Mouse (Mus musculus): ENCODE results near the gene Mc1r. TPM values are rescaled to one million over a fixed set of nuclear protein-coding genes. Genes with fewer than 3 reads are reported as not detected.

The Mc1r gene
- polyA plus RNA-seq (2014; fragmentation: Nextera tagmentation; extraction: Ambion mirVana), result 0.20 TPM in 1 of 2 replicates, not detected in the other

DNA sequence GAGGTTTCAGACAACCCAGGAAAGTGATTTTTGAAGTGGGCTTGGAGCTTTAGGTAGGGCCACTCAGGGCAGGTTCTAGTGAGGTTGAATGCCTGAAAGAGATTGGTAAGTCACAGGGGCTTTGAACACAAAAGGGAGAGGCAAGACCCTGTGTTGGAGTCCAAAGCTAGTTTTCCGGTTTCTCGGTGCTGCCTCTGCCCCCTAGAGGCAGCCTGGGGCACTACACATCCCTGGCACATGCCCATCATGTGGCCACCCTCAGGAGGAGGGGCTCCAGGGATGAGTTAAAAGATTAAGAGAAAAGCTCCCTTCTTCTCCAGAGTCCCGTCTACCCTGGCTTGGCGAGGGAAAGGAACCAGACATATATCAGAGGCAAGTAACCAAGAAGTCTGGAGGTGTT lies at the start of gene Mc1r:
Gene Mc1r, plus strand, starts transcription at position 322 of the 400 bp plus-strand sequence.
- Histone ChIP-seq H3K9me3 (ENCODE audit: control insufficient read depth, low read length) (no peaks in the 10 kb centered on the region), H3K36me3 (ENCODE audit: control insufficient read depth, insufficient read depth, low read length) (no peaks in the 10 kb centered on the region; the same call in 1 of the 2 replicates), H3K27ac (ENCODE audit: low read depth, low read length) (0 out of 2 replicates have a peak within 1 kb of the TSS, but pooled peaks have one; percentile 9), H3K4me1 (ENCODE audit: control insufficient read depth, insufficient read depth, low read length) (no peaks in the 10 kb centered on the region; the same call in 1 of the 2 replicates), H3K27me3 (ENCODE audit: control insufficient read depth, insufficient read depth, low read length) (peaks cover 5% of the 10 kb centered on the region), H3K4me3 (ENCODE audit: low read depth, low read length) (no peak within 1 kb of the TSS), H3K4me2 (ENCODE audit: low read depth) (no peak within 1 kb of the TSS), H3K9ac (ENCODE audit: low read length) (no peak within 1 kb of the TSS)
- peak; percentile 69 for DNase-seq (ENCODE audit: low spot score)
- ATAC-seq (ENCODE audit: insufficient read depth, low FRiP score, low TSS enrichment), result no peak
- 10% methylated on average over 4 of the region's 4 CpGs for WGBS

DNA sequence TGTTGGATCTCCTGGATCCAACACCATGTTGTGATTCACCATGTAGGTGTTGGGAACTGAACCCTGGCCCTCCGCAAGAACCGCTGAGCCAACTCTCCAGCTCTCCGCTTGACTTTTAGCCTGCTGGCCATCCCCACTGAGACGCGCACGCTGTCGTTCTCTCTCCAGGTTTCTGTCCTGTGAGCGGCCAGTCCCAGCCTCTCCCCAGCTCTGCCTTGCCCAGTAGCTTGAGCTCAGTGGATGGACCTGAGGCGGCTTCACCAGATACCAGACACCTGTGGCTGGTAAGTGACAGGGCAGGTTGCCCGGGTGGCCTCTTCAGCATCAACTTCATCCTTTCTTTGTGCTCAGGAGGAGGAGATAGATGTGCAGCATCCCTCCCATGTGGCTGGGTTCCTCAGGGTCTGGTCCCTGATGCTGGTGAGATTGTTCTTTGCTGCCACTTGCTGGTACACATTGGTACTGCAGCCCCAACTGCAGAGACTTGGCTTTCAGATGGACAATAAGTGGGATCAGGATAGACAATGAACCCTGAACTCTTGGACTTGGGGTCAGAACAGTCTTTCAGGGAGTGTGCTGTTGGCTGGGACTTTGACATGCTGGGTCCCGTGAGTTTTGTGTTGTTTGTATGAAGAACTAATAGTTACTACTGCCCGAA lies 45.7 kb upstream of the Mc1r start:
- H3K27me3 ChIP-seq (ENCODE audit: control insufficient read depth, insufficient read depth, low read length), result no peaks in the 10 kb centered on the region
- ATAC-seq (ENCODE audit: insufficient read depth, low FRiP score, low TSS enrichment), result peak; percentile 50; the same call in 1 of the 2 replicates
- H3K9me3 ChIP-seq (ENCODE audit: control insufficient read depth, low read length), result no peaks in the 10 kb centered on the region
- 55% methylated on average over 12 of the region's 12 CpGs for WGBS
- H3K9ac ChIP-seq (ENCODE audit: low read length), result no peak overlapping the region
- no peaks in the 10 kb centered on the region for H3K4me1 ChIP-seq (ENCODE audit: control insufficient read depth, insufficient read depth, low read length)
- H3K4me3 ChIP-seq (ENCODE audit: low read depth, low read length), result no peak overlapping the region
- H3K36me3 ChIP-seq (ENCODE audit: control insufficient read depth, insufficient read depth, low read length), result no peaks in the 10 kb centered on the region
- no peak overlapping the region for H3K4me2 ChIP-seq (ENCODE audit: low read depth)
- peak; percentile 85 for DNase-seq (ENCODE audit: low spot score)
- H3K27ac ChIP-seq (ENCODE audit: low read depth, low read length), result no peak overlapping the region

DNA sequence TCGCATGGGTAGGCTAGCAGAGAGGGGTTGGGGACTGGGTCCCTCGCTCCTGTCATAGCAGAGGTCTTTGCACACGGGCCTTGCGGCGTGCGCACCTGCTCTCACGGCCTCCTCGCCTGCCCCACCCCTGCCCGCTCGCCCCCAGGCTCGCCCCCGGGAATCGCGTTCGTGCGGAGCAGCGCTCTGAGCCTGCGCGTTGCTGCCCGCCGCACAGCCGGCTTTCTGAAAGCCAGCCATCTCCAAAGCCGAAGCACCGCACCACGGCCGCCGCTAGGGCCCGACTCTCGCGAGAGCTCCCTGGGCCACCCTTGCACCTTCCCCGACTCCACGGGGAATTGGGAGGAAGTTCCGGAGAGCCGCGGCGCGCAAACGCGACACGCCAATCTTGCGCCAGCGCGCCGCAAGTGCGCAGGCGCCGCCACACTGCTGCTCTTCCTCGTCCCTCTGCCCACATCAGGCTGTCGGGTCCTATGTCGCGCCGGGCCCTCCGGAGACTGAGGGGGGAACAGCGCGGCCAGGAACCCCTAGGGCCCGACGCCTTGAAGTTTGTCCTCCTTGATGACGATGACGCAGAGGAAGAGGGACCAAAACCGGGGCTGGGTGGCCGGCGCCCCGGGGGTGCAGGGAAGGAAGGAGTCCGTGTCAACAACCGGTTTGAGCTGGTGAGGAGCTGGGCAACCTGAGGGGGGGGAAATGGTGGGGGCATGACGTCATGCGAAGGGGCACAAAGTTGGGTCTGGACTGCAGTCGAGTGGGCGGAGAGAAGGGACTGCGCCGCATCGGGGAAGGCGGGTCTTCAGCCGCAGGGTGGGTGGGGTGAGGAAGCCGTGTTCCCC lies 33.3 kb upstream of the Mc1r start, which contains the start of gene Tcf25:
Gene Tcf25, plus strand, starts transcription at position 351 of the 836 bp plus-strand sequence.
- Histone ChIP-seq H3K4me1 (ENCODE audit: control insufficient read depth, insufficient read depth, low read length) (peaks cover 6% of the 10 kb centered on the region; the same call in 1 of the 2 replicates), H3K36me3 (ENCODE audit: control insufficient read depth, insufficient read depth, low read length) (no peaks in the 10 kb centered on the region), H3K4me2 (ENCODE audit: low read depth) (peak within 1 kb of the TSS; percentile 67), H3K4me3 (ENCODE audit: low read depth, low read length) (peak within 1 kb of the TSS; percentile 82), H3K27me3 (ENCODE audit: control insufficient read depth, insufficient read depth, low read length) (no peaks in the 10 kb centered on the region), H3K27ac (ENCODE audit: low read depth, low read length) (peak within 1 kb of the TSS; percentile 92), H3K9me3 (ENCODE audit: control insufficient read depth, low read length) (no peaks in the 10 kb centered on the region), H3K9ac (ENCODE audit: low read length) (peak within 1 kb of the TSS; percentile 77)
- ATAC-seq (ENCODE audit: insufficient read depth, low FRiP score, low TSS enrichment) (peak; percentile 90), DNase-seq (ENCODE audit: low spot score) (peak; percentile 97)
- WGBS, result under 1% methylated on average over 75 of the region's 75 CpGs

GRCm38 (mm10) chr8:123374239-123374578 lies 32.7 kb upstream of the Mc1r start:
- peak; percentile 80 for ATAC-seq (ENCODE audit: insufficient read depth, low FRiP score, low TSS enrichment)
- peak overlapping the region; percentile 67 for H3K4me2 ChIP-seq (ENCODE audit: low read depth)
- peaks cover 6% of the 10 kb centered on the region; the same call in 1 of the 2 replicates for H3K4me1 ChIP-seq (ENCODE audit: control insufficient read depth, insufficient read depth, low read length)
- H3K27me3 ChIP-seq (ENCODE audit: control insufficient read depth, insufficient read depth, low read length), result no peaks in the 10 kb centered on the region
- H3K9me3 ChIP-seq (ENCODE audit: control insufficient read depth, low read length), result no peaks in the 10 kb centered on the region
- peak; percentile 96 for DNase-seq (ENCODE audit: low spot score)
- H3K36me3 ChIP-seq (ENCODE audit: control insufficient read depth, insufficient read depth, low read length), result no peaks in the 10 kb centered on the region
- H3K9ac ChIP-seq (ENCODE audit: low read length), result peak overlapping the region; percentile 77
- peak overlapping the region; percentile 92 for H3K27ac ChIP-seq (ENCODE audit: low read depth, low read length)
- peak overlapping the region; percentile 82 for H3K4me3 ChIP-seq (ENCODE audit: low read depth, low read length)
- WGBS, result 2% methylated on average over 20 of the region's 20 CpGs

- H3K9ac ChIP-seq (ENCODE audit: low read length), result no peak overlapping the region
- no peak overlapping the region for H3K4me3 ChIP-seq (ENCODE audit: low read depth, low read length)
- no peaks in the 10 kb centered on the region; the same call in 1 of the 2 replicates for H3K36me3 ChIP-seq (ENCODE audit: control insufficient read depth, insufficient read depth, low read length)
- H3K4me1 ChIP-seq (ENCODE audit: control insufficient read depth, insufficient read depth, low read length), result peaks cover 6% of the 10 kb centered on the region; the same call in 1 of the 2 replicates
- no peaks in the 10 kb centered on the region for H3K9me3 ChIP-seq (ENCODE audit: control insufficient read depth, low read length)
- DNase-seq (ENCODE audit: low spot score) (no peak), ATAC-seq (ENCODE audit: insufficient read depth, low FRiP score, low TSS enrichment) (no peak)
- H3K27ac ChIP-seq (ENCODE audit: low read depth, low read length), result no peak overlapping the region
- H3K4me2 ChIP-seq (ENCODE audit: low read depth), result no peak overlapping the region
- 86% methylated on average over 10 of the region's 10 CpGs for WGBS
- no peaks in the 10 kb centered on the region for H3K27me3 ChIP-seq (ENCODE audit: control insufficient read depth, insufficient read depth, low read length)
Measured at GRCm38 (mm10) chr8:123375701-123376100, 31.2 kb upstream of the Mc1r start.

DNA sequence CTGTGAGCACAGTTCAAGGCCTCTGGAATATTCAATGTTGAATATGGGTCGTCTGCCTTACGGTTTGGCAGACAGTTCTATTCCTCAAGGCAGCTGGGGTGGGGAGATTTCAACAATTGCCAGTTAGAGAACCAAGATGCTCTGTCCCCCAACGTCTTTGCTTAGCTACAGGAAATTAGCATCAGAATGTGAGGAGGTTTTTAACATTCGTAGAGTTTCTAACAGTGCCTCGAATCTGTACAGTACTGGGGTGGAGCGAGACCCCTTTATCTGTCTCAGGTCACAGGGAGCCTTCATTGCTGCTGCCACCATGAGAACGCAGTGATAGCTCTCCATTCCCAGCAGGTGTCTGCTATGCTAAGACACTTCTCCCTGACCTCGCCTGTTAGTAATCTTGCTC lies 30.8 kb upstream of the Mc1r start:
- H3K36me3 ChIP-seq (ENCODE audit: control insufficient read depth, insufficient read depth, low read length), result no peaks in the 10 kb centered on the region; the same call in 1 of the 2 replicates
- H3K9ac ChIP-seq (ENCODE audit: low read length), result no peak overlapping the region
- no peak overlapping the region for H3K4me3 ChIP-seq (ENCODE audit: low read depth, low read length)
- H3K27me3 ChIP-seq (ENCODE audit: control insufficient read depth, insufficient read depth, low read length), result no peaks in the 10 kb centered on the region
- peaks cover 6% of the 10 kb centered on the region; the same call in 1 of the 2 replicates for H3K4me1 ChIP-seq (ENCODE audit: control insufficient read depth, insufficient read depth, low read length)
- ATAC-seq (ENCODE audit: insufficient read depth, low FRiP score, low TSS enrichment), result no peak
- no peak for DNase-seq (ENCODE audit: low spot score)
- H3K4me2 ChIP-seq (ENCODE audit: low read depth), result no peak overlapping the region
- no peaks in the 10 kb centered on the region for H3K9me3 ChIP-seq (ENCODE audit: control insufficient read depth, low read length)
- no peak overlapping the region for H3K27ac ChIP-seq (ENCODE audit: low read depth, low read length)
- 65% methylated on average over 8 of the region's 8 CpGs for WGBS

DNA sequence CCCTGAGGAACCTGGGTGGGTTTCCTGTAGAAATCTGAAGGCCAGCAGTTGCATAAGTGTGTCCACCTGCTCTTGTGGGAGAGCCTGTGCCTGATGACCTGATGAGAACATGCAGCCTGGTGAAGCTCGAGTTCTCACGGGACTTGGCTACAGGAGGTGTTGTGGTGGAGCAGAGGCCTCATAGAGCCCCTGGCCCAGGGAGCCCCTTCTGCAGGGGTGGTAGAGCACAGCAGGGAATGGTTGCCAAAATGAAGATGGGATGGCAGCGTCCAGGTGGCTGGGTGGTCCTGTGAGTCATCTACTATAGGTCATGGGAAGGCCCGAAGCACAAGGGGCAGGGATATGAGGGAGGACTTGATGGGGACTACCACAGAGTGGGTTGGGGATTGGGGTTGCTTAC lies 25.2 kb upstream of the Mc1r start:
- Histone ChIP-seq H3K27me3 (ENCODE audit: control insufficient read depth, insufficient read depth, low read length) (no peaks in the 10 kb centered on the region), H3K9me3 (ENCODE audit: control insufficient read depth, low read length) (no peaks in the 10 kb centered on the region), H3K9ac (ENCODE audit: low read length) (no peak overlapping the region), H3K4me3 (ENCODE audit: low read depth, low read length) (no peak overlapping the region), H3K27ac (ENCODE audit: low read depth, low read length) (no peak overlapping the region), H3K4me1 (ENCODE audit: control insufficient read depth, insufficient read depth, low read length) (no peaks in the 10 kb centered on the region), H3K4me2 (ENCODE audit: low read depth) (no peak overlapping the region), H3K36me3 (ENCODE audit: control insufficient read depth, insufficient read depth, low read length) (peaks cover 18% of the 10 kb centered on the region)
- 89% methylated on average over 4 of the region's 4 CpGs for WGBS
- no peak for ATAC-seq (ENCODE audit: insufficient read depth, low FRiP score, low TSS enrichment)
- DNase-seq (ENCODE audit: low spot score), result no peak

- no peak overlapping the region for H3K4me2 ChIP-seq (ENCODE audit: low read depth)
- DNase-seq (ENCODE audit: low spot score), result no peak
- no peaks in the 10 kb centered on the region for H3K27me3 ChIP-seq (ENCODE audit: control insufficient read depth, insufficient read depth, low read length)
- H3K9ac ChIP-seq (ENCODE audit: low read length), result no peak overlapping the region
- H3K4me1 ChIP-seq (ENCODE audit: control insufficient read depth, insufficient read depth, low read length), result no peaks in the 10 kb centered on the region
- 93% methylated on average over 8 of the region's 8 CpGs for WGBS
- H3K4me3 ChIP-seq (ENCODE audit: low read depth, low read length), result no peak overlapping the region
- H3K9me3 ChIP-seq (ENCODE audit: control insufficient read depth, low read length), result no peaks in the 10 kb centered on the region
- H3K36me3 ChIP-seq (ENCODE audit: control insufficient read depth, insufficient read depth, low read length), result peaks cover 21% of the 10 kb centered on the region
- H3K27ac ChIP-seq (ENCODE audit: low read depth, low read length), result no peak overlapping the region
- ATAC-seq (ENCODE audit: insufficient read depth, low FRiP score, low TSS enrichment), result no peak
Measured at GRCm38 (mm10) chr8:123382516-123382915, 24.4 kb upstream of the Mc1r start.

All from neural tube, embryonic 11.5 days (tissue).